Mouse (Mus musculus): ENCODE results near the gene Phf21b. TPM values are rescaled to one million over a fixed set of nuclear protein-coding genes. Genes with fewer than 3 reads are reported as not detected.

Phf21b gene
- polyA plus RNA-seq, 1 experiment = 0.18 TPM

GRCm38 (mm10) chr15:84837896-84838295 lies 18.0 kb downstream of the Phf21b start:
- H3K79me2 ChIP-seq (ENCODE audit: control insufficient read depth, insufficient read depth) = no peaks in the 10 kb centered on the region
- TF ChIP-seq POLR2A (IDR thresholded peaks at IDR 0.05; ENCODE audit: insufficient read length, low read depth) (no peak), MAX (IDR thresholded peaks at IDR 0.05; ENCODE audit: low read depth) (no peak), MYOD1 (IDR thresholded peaks at IDR 0.05; ENCODE audit: control insufficient read depth in 1 of 3, insufficient read length in 2 of 3, low read depth in 2 of 3) (no peak), E2F4 (IDR thresholded peaks at IDR 0.05; ENCODE audit: insufficient read depth) (no peak), MYOG (IDR thresholded peaks at IDR 0.05; ENCODE audit: control insufficient read depth in 1 of 3, insufficient read depth in 1 of 3, insufficient read length in 2 of 3, low read depth in 2 of 3) (no peak), REST (IDR thresholded peaks at IDR 0.05; ENCODE audit: insufficient read depth, insufficient read length) (no peak), USF1 (IDR thresholded peaks at IDR 0.05; ENCODE audit: low read depth) (no peak), SRF (IDR thresholded peaks at IDR 0.05; ENCODE audit: control insufficient read depth, insufficient read length, low read depth) (no peak), TCF3 (IDR thresholded peaks at IDR 0.05; ENCODE audit: insufficient read length, low read depth) (no peak), POLR2AphosphoS2 (IDR thresholded peaks at IDR 0.05; ENCODE audit: insufficient read length, low read depth) (no peak)
- H3K27me3 ChIP-seq (ENCODE audit: control insufficient read depth, insufficient read depth, insufficient read length) = peaks cover 17% of the 10 kb centered on the region
- no peaks in the 10 kb centered on the region for H3K36me3 ChIP-seq (ENCODE audit: control insufficient read depth, insufficient read depth)
- no peak overlapping the region for H3K4me3 ChIP-seq
- no peak overlapping the region for H3K4me2 ChIP-seq (ENCODE audit: low read depth)
- no peak overlapping the region for H3ac ChIP-seq (ENCODE audit: control insufficient read depth, insufficient read length)

- no peak overlapping the region for H3K4me3 ChIP-seq
- no peaks in the 10 kb centered on the region for H3K27me3 ChIP-seq (ENCODE audit: control insufficient read depth, insufficient read depth, insufficient read length)
- H3K79me2 ChIP-seq (ENCODE audit: control insufficient read depth, insufficient read depth) = no peaks in the 10 kb centered on the region
- TF ChIP-seq POLR2A (IDR thresholded peaks at IDR 0.05; ENCODE audit: insufficient read length, low read depth) = no peak
- peak; percentile 93 for TF ChIP-seq REST (IDR thresholded peaks at IDR 0.05; ENCODE audit: insufficient read depth, insufficient read length)
- TF ChIP-seq MAX (IDR thresholded peaks at IDR 0.05; ENCODE audit: low read depth) = peak; percentile 100
- peak in 1 of 3 experiments; percentile 48 for TF ChIP-seq MYOD1 (IDR thresholded peaks at IDR 0.05; ENCODE audit: control insufficient read depth in 1 of 3, insufficient read length in 2 of 3, low read depth in 2 of 3)
- no peak for TF ChIP-seq TCF12 (IDR thresholded peaks at IDR 0.05; ENCODE audit: insufficient read depth, poor library complexity, severe bottlenecking)
- TF ChIP-seq TCF3 (IDR thresholded peaks at IDR 0.05; ENCODE audit: insufficient read length, low read depth) = peak; percentile 76
- TF ChIP-seq SRF (IDR thresholded peaks at IDR 0.05; ENCODE audit: control insufficient read depth, insufficient read length, low read depth) = peak; percentile 71
- peak; percentile 36 for TF ChIP-seq E2F4 (IDR thresholded peaks at IDR 0.05; ENCODE audit: insufficient read depth)
- TF ChIP-seq MYOG (IDR thresholded peaks at IDR 0.05; ENCODE audit: control insufficient read depth in 1 of 3, insufficient read depth in 1 of 3, insufficient read length in 2 of 3, low read depth in 2 of 3) = peak in 2 of 3 experiments; percentile 29 to 65
- TF ChIP-seq POLR2AphosphoS2 (IDR thresholded peaks at IDR 0.05; ENCODE audit: insufficient read length, low read depth) = no peak
- TF ChIP-seq CEBPB (IDR thresholded peaks at IDR 0.05; ENCODE audit: insufficient read depth, poor library complexity, severe bottlenecking) = no peak
- TF ChIP-seq USF1 (IDR thresholded peaks at IDR 0.05; ENCODE audit: low read depth) = no peak
- no peak overlapping the region for H3ac ChIP-seq (ENCODE audit: control insufficient read depth, insufficient read length)
- H3K36me3 ChIP-seq (ENCODE audit: control insufficient read depth, insufficient read depth) = no peaks in the 10 kb centered on the region
- H3K4me2 ChIP-seq (ENCODE audit: low read depth) = no peak overlapping the region
These were observed 26.4 kb downstream of the Phf21b start for GRCm38 (mm10) chr15:84829416-84829815.

GRCm38 (mm10) chr15:84828603-84829002 lies 27.2 kb downstream of the Phf21b start:
- Histone ChIP-seq H3K79me2 (ENCODE audit: control insufficient read depth, insufficient read depth) (no peaks in the 10 kb centered on the region), H3K27me3 (ENCODE audit: control insufficient read depth, insufficient read depth, insufficient read length) (no peaks in the 10 kb centered on the region), H3K4me2 (ENCODE audit: low read depth) (no peak overlapping the region), H3ac (ENCODE audit: control insufficient read depth, insufficient read length) (no peak overlapping the region), H3K36me3 (ENCODE audit: control insufficient read depth, insufficient read depth) (no peaks in the 10 kb centered on the region), H3K4me3 (no peak overlapping the region)
- TF ChIP-seq USF1 (IDR thresholded peaks at IDR 0.05; ENCODE audit: low read depth) = no peak
- TF ChIP-seq MYOG (IDR thresholded peaks at IDR 0.05; ENCODE audit: control insufficient read depth in 1 of 3, insufficient read depth in 1 of 3, insufficient read length in 2 of 3, low read depth in 2 of 3) = no peak
- no peak for TF ChIP-seq MYOD1 (IDR thresholded peaks at IDR 0.05; ENCODE audit: control insufficient read depth in 1 of 3, insufficient read length in 2 of 3, low read depth in 2 of 3)
- no peak for TF ChIP-seq TCF12 (IDR thresholded peaks at IDR 0.05; ENCODE audit: insufficient read depth, poor library complexity, severe bottlenecking)
- no peak for TF ChIP-seq CEBPB (IDR thresholded peaks at IDR 0.05; ENCODE audit: insufficient read depth, poor library complexity, severe bottlenecking)
- no peak for TF ChIP-seq REST (IDR thresholded peaks at IDR 0.05; ENCODE audit: insufficient read depth, insufficient read length)
- TF ChIP-seq POLR2A (IDR thresholded peaks at IDR 0.05; ENCODE audit: insufficient read length, low read depth) = no peak
- no peak for TF ChIP-seq TCF3 (IDR thresholded peaks at IDR 0.05; ENCODE audit: insufficient read length, low read depth)
- TF ChIP-seq MAX (IDR thresholded peaks at IDR 0.05; ENCODE audit: low read depth) = no peak
- no peak for TF ChIP-seq POLR2AphosphoS2 (IDR thresholded peaks at IDR 0.05; ENCODE audit: insufficient read length, low read depth)

- H3K4me3 ChIP-seq = no peak overlapping the region
- H3ac ChIP-seq (ENCODE audit: control insufficient read depth, insufficient read length) = no peak overlapping the region
- H3K27me3 ChIP-seq (ENCODE audit: control insufficient read depth, insufficient read depth, insufficient read length) = peaks cover 12% of the 10 kb centered on the region
- no peaks in the 10 kb centered on the region for H3K79me2 ChIP-seq (ENCODE audit: control insufficient read depth, insufficient read depth)
- H3K36me3 ChIP-seq (ENCODE audit: control insufficient read depth, insufficient read depth) = no peaks in the 10 kb centered on the region
- TF ChIP-seq TCF3 (IDR thresholded peaks at IDR 0.05; ENCODE audit: insufficient read length, low read depth) (no peak), CEBPB (IDR thresholded peaks at IDR 0.05; ENCODE audit: insufficient read depth, poor library complexity, severe bottlenecking) (no peak), REST (IDR thresholded peaks at IDR 0.05; ENCODE audit: insufficient read depth, insufficient read length) (no peak), POLR2AphosphoS2 (IDR thresholded peaks at IDR 0.05; ENCODE audit: insufficient read length, low read depth) (no peak), MAX (IDR thresholded peaks at IDR 0.05; ENCODE audit: low read depth) (no peak)
- H3K4me2 ChIP-seq (ENCODE audit: low read depth) = no peak overlapping the region
These were observed 32.8 kb downstream of the Phf21b start for GRCm38 (mm10) chr15:84823086-84823485.

- Histone ChIP-seq H3K27me3 (ENCODE audit: control insufficient read depth, insufficient read depth, insufficient read length) (peaks cover 12% of the 10 kb centered on the region), H3K36me3 (ENCODE audit: control insufficient read depth, insufficient read depth) (no peaks in the 10 kb centered on the region), H3ac (ENCODE audit: control insufficient read depth, insufficient read length) (no peak overlapping the region), H3K79me2 (ENCODE audit: control insufficient read depth, insufficient read depth) (no peaks in the 10 kb centered on the region), H3K4me3 (no peak overlapping the region), H3K4me2 (ENCODE audit: low read depth) (no peak overlapping the region)
- TF ChIP-seq TCF12 (IDR thresholded peaks at IDR 0.05; ENCODE audit: insufficient read depth, poor library complexity, severe bottlenecking) (no peak), POLR2A (IDR thresholded peaks at IDR 0.05; ENCODE audit: insufficient read length, low read depth) (no peak), MAX (IDR thresholded peaks at IDR 0.05; ENCODE audit: low read depth) (no peak), USF1 (IDR thresholded peaks at IDR 0.05; ENCODE audit: low read depth) (no peak), MYOG (IDR thresholded peaks at IDR 0.05; ENCODE audit: control insufficient read depth in 1 of 3, insufficient read depth in 1 of 3, insufficient read length in 2 of 3, low read depth in 2 of 3) (no peak), SRF (IDR thresholded peaks at IDR 0.05; ENCODE audit: control insufficient read depth, insufficient read length, low read depth) (no peak), CEBPB (IDR thresholded peaks at IDR 0.05; ENCODE audit: insufficient read depth, poor library complexity, severe bottlenecking) (no peak), REST (IDR thresholded peaks at IDR 0.05; ENCODE audit: insufficient read depth, insufficient read length) (no peak), MYOD1 (IDR thresholded peaks at IDR 0.05; ENCODE audit: control insufficient read depth in 1 of 3, insufficient read length in 2 of 3, low read depth in 2 of 3) (no peak), TCF3 (IDR thresholded peaks at IDR 0.05; ENCODE audit: insufficient read length, low read depth) (no peak)
These were observed 35.0 kb downstream of the Phf21b start for GRCm38 (mm10) chr15:84820811-84821210.
